Mouse (Mus musculus): ENCODE data around the gene Arl15. TPM values are rescaled to one million over a fixed set of nuclear protein-coding genes. Genes with fewer than 3 reads are reported as not detected.

Gene Arl15
- polyA plus RNA-seq (2015; fragmentation: Nextera tagmentation; extraction: Ambion mirVana), result 10.1 and 10.6 TPM in 2 replicates

- no peaks in the 10 kb centered on the region for H3K27me3 ChIP-seq (ENCODE audit: control insufficient read depth, insufficient read depth, low read depth, low read length)
- peak; percentile 98 for ATAC-seq (ENCODE audit: low read depth)
- H3K4me2 ChIP-seq (ENCODE audit: low read depth, low read length), result peak within 1 kb of the TSS; percentile 69
- peaks cover 17% of the 10 kb centered on the region for H3K4me1 ChIP-seq (replicated peaks; ENCODE audit: control insufficient read depth, insufficient read depth, low read length)
- peak within 1 kb of the TSS; percentile 89 for H3K9ac ChIP-seq (ENCODE audit: low read length)
- no peaks in the 10 kb centered on the region for H3K36me3 ChIP-seq (ENCODE audit: control insufficient read depth, insufficient read depth, low read length)
- H3K4me3 ChIP-seq (ENCODE audit: low read length), result peak within 1 kb of the TSS; percentile 76
- no peaks in the 10 kb centered on the region for H3K9me3 ChIP-seq (ENCODE audit: control insufficient read depth, low read length)
- WGBS, result under 1% methylated on average over 48 of the region's 49 CpGs
- H3K27ac ChIP-seq (ENCODE audit: low read length), result peak within 1 kb of the TSS; percentile 88
Measured at GRCm38 (mm10) chr13:113794039-113794704, at the start of gene Arl15. Arl15 (plus strand) TSS chr13:113794505.

DNA sequence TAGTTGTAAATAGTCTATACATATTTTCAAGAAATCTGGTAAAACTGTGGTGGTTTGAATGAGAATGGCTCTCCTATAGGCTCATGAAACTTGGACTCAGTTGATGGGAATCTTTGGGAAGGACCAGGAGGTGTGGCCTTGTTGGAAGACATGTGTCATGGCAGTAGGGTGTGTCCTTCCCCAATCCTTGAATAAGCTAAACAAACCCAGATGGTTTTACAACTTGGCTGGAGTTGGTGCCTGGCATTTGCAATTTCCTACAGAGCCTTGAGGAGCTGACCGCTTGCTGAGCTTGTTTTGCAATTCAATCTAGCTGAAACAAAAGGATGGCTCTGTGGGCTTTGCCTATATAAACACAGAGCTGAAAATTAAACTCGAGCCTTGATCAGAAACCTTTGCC, 49.0 kb upstream of the Arl15 start:
- Histone ChIP-seq H3K27ac (ENCODE audit: low read length) (no peak overlapping the region), H3K4me3 (ENCODE audit: low read length) (no peak overlapping the region), H3K4me1 (replicated peaks; ENCODE audit: control insufficient read depth, insufficient read depth, low read length) (no peaks in the 10 kb centered on the region), H3K36me3 (ENCODE audit: control insufficient read depth, insufficient read depth, low read length) (no peaks in the 10 kb centered on the region), H3K4me2 (ENCODE audit: low read depth, low read length) (no peak overlapping the region), H3K27me3 (ENCODE audit: control insufficient read depth, insufficient read depth, low read depth, low read length) (no peaks in the 10 kb centered on the region), H3K9me3 (ENCODE audit: control insufficient read depth, low read length) (peaks cover 2% of the 10 kb centered on the region; the same call in 1 of the 2 replicates), H3K9ac (ENCODE audit: low read length) (no peak overlapping the region)
- 68% methylated on average over 2 of the region's 2 CpGs for WGBS
- ATAC-seq (ENCODE audit: low read depth), result no peak

DNA sequence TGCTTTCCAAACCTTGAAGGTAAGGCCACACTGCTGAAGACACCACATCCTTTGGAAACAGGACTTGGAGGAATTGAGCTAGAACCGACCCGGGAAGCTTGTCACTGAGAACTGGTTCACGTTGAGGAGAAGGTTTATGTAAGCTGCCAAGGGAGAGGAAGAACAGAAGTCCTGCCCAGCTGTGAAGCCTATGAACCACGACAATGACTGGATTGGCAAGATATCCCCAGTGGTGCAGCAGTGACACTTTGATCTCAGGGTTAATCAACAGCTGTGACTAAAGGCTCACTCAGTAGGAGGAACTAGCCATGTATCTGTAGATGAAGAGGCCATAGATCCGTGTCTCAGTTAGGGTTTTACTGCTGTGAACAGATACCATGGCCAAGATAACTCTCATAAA, 43.5 kb upstream of the Arl15 start:
- Histone ChIP-seq H3K27ac (ENCODE audit: low read length) (no peak overlapping the region), H3K4me2 (ENCODE audit: low read depth, low read length) (no peak overlapping the region), H3K9me3 (ENCODE audit: control insufficient read depth, low read length) (no peaks in the 10 kb centered on the region), H3K9ac (ENCODE audit: low read length) (no peak overlapping the region), H3K27me3 (ENCODE audit: control insufficient read depth, insufficient read depth, low read depth, low read length) (no peaks in the 10 kb centered on the region), H3K4me1 (replicated peaks; ENCODE audit: control insufficient read depth, insufficient read depth, low read length) (no peaks in the 10 kb centered on the region), H3K36me3 (ENCODE audit: control insufficient read depth, insufficient read depth, low read length) (no peaks in the 10 kb centered on the region), H3K4me3 (ENCODE audit: low read length) (no peak overlapping the region)
- WGBS, result 71% methylated on average over 5 of the region's 5 CpGs
- ATAC-seq (ENCODE audit: low read depth), result no peak

- H3K9me3 ChIP-seq (ENCODE audit: control insufficient read depth, low read length), result no peaks in the 10 kb centered on the region
- no peaks in the 10 kb centered on the region for H3K27me3 ChIP-seq (ENCODE audit: control insufficient read depth, insufficient read depth, low read depth, low read length)
- H3K36me3 ChIP-seq (ENCODE audit: control insufficient read depth, insufficient read depth, low read length), result no peaks in the 10 kb centered on the region
- no peak for ATAC-seq (ENCODE audit: low read depth)
- 50% methylated on average over 9 of the region's 9 CpGs for WGBS
- no peak overlapping the region for H3K9ac ChIP-seq (ENCODE audit: low read length)
- no peaks in the 10 kb centered on the region for H3K4me1 ChIP-seq (replicated peaks; ENCODE audit: control insufficient read depth, insufficient read depth, low read length)
- H3K4me3 ChIP-seq (ENCODE audit: low read length), result no peak overlapping the region
- no peak overlapping the region for H3K4me2 ChIP-seq (ENCODE audit: low read depth, low read length)
- no peak overlapping the region for H3K27ac ChIP-seq (ENCODE audit: low read length)
Measured at GRCm38 (mm10) chr13:113754731-113755689, 39.3 kb upstream of the Arl15 start.

DNA sequence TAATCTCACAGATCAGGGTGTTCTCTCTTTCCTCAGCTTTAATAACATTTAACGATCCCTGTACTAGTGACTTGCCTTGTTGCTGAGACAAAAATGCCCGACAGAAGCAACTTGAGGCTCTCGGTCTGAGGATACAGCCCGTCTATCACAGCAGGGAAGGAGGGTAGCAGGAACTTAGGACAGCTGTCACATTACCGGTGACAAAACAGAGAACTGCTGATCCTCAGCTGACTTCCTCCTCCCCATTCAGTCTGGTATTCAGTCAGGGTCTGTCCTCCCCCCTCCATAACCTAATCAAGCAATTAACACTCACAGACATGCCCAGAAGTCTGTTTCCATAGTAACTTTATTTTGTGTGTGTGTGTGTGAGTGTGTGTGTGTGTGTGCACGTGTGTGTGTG, 38.5 kb upstream of the Arl15 start:
- H3K27me3 ChIP-seq (ENCODE audit: control insufficient read depth, insufficient read depth, low read depth, low read length), result no peaks in the 10 kb centered on the region
- no peak for ATAC-seq (ENCODE audit: low read depth)
- H3K9ac ChIP-seq (ENCODE audit: low read length), result no peak overlapping the region
- no peaks in the 10 kb centered on the region for H3K9me3 ChIP-seq (ENCODE audit: control insufficient read depth, low read length)
- 51% methylated on average over 6 of the region's 6 CpGs for WGBS
- no peak overlapping the region for H3K4me2 ChIP-seq (ENCODE audit: low read depth, low read length)
- H3K27ac ChIP-seq (ENCODE audit: low read length), result no peak overlapping the region
- no peaks in the 10 kb centered on the region for H3K36me3 ChIP-seq (ENCODE audit: control insufficient read depth, insufficient read depth, low read length)
- H3K4me1 ChIP-seq (replicated peaks; ENCODE audit: control insufficient read depth, insufficient read depth, low read length), result no peaks in the 10 kb centered on the region
- no peak overlapping the region for H3K4me3 ChIP-seq (ENCODE audit: low read length)

GRCm38 (mm10) chr13:113761717-113762116, 32.6 kb upstream of the Arl15 start:
- H3K36me3 ChIP-seq (ENCODE audit: control insufficient read depth, insufficient read depth, low read length), result no peaks in the 10 kb centered on the region
- WGBS, result 88% methylated on average over 11 of the region's 11 CpGs
- no peaks in the 10 kb centered on the region for H3K27me3 ChIP-seq (ENCODE audit: control insufficient read depth, insufficient read depth, low read depth, low read length)
- no peaks in the 10 kb centered on the region for H3K4me1 ChIP-seq (replicated peaks; ENCODE audit: control insufficient read depth, insufficient read depth, low read length)
- no peak for ATAC-seq (ENCODE audit: low read depth)
- no peak overlapping the region for H3K9ac ChIP-seq (ENCODE audit: low read length)
- H3K9me3 ChIP-seq (ENCODE audit: control insufficient read depth, low read length), result no peaks in the 10 kb centered on the region
- no peak overlapping the region for H3K27ac ChIP-seq (ENCODE audit: low read length)
- H3K4me3 ChIP-seq (ENCODE audit: low read length), result no peak overlapping the region
- no peak overlapping the region for H3K4me2 ChIP-seq (ENCODE audit: low read depth, low read length)

DNA sequence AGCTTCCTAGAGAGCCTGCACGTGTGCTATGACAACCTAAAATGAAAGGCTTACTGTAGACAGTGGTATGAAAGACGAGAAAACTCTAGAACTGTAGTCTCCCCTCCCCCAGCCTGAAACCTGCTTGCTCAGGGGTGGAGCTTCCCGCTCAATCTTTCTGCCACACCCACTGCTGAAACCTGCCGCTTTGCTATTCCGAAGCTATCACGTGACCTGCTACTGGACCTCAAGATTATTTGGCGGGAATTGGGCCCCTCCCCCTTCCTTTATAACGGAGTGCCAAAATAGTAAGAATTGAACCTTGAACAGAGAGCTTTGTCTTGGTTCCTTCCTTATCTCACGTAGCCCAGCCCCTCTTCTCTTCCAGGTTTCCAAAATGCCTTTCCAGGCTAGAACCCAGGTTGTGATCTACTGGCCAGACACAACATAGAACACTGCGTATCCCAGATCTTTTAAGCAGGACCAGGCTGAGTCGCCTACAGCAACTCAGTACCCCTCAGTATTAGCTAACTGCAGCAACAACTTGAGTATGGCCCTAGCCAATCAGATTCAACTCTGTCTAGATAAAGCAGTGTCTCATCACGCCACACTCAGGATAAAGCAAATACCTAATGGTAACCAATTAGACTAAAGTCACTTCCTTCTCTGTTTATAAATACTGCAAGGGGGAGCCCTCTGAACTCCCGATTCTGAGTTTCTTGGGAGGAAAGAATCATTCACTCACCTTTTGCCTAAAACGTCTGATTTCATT, 31.4 kb upstream of the Arl15 start:
- no peaks in the 10 kb centered on the region for H3K27me3 ChIP-seq (ENCODE audit: control insufficient read depth, insufficient read depth, low read depth, low read length)
- no peaks in the 10 kb centered on the region for H3K4me1 ChIP-seq (replicated peaks; ENCODE audit: control insufficient read depth, insufficient read depth, low read length)
- H3K4me3 ChIP-seq (ENCODE audit: low read length), result no peak overlapping the region
- 55% methylated on average over 14 of the region's 14 CpGs for WGBS
- ATAC-seq (ENCODE audit: low read depth), result peak; percentile 67; the same call in 1 of the 2 replicates
- no peaks in the 10 kb centered on the region for H3K9me3 ChIP-seq (ENCODE audit: control insufficient read depth, low read length)
- H3K36me3 ChIP-seq (ENCODE audit: control insufficient read depth, insufficient read depth, low read length), result no peaks in the 10 kb centered on the region
- no peak overlapping the region for H3K4me2 ChIP-seq (ENCODE audit: low read depth, low read length)
- no peak overlapping the region for H3K27ac ChIP-seq (ENCODE audit: low read length)
- no peak overlapping the region for H3K9ac ChIP-seq (ENCODE audit: low read length)

GRCm38 (mm10) chr13:113765411-113765810, 28.9 kb upstream of the Arl15 start:
- no peak for ATAC-seq (ENCODE audit: low read depth)
- 25% methylated on average over 3 of the region's 3 CpGs for WGBS
- Histone ChIP-seq H3K9ac (ENCODE audit: low read length) (no peak overlapping the region), H3K27me3 (ENCODE audit: control insufficient read depth, insufficient read depth, low read depth, low read length) (no peaks in the 10 kb centered on the region), H3K4me3 (ENCODE audit: low read length) (no peak overlapping the region), H3K9me3 (ENCODE audit: control insufficient read depth, low read length) (no peaks in the 10 kb centered on the region), H3K36me3 (ENCODE audit: control insufficient read depth, insufficient read depth, low read length) (no peaks in the 10 kb centered on the region), H3K4me1 (replicated peaks; ENCODE audit: control insufficient read depth, insufficient read depth, low read length) (no peaks in the 10 kb centered on the region), H3K4me2 (ENCODE audit: low read depth, low read length) (no peak overlapping the region), H3K27ac (ENCODE audit: low read length) (no peak overlapping the region)

DNA sequence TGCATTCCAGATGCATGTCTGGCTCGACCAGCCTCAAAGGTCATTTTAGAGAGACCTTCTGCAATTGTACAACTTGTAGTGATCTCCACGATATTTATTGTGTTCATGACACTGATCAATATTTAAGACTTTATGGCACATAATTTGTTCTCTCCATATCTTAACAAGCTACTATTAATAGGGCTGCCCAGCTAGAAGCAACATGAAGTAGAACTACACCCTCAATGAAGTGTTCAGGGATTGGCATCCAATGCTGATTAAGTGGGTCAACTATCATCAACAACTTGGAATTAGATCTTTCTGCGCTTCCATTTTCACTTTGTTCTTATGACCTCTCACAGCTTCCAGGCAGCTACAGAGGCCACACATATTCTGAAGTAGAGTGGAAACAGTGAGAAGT, 24.5 kb upstream of the Arl15 start:
- Histone ChIP-seq H3K9me3 (ENCODE audit: control insufficient read depth, low read length) (no peaks in the 10 kb centered on the region), H3K9ac (ENCODE audit: low read length) (no peak overlapping the region), H3K27me3 (ENCODE audit: control insufficient read depth, insufficient read depth, low read depth, low read length) (no peaks in the 10 kb centered on the region), H3K36me3 (ENCODE audit: control insufficient read depth, insufficient read depth, low read length) (no peaks in the 10 kb centered on the region), H3K27ac (ENCODE audit: low read length) (no peak overlapping the region), H3K4me1 (replicated peaks; ENCODE audit: control insufficient read depth, insufficient read depth, low read length) (no peaks in the 10 kb centered on the region), H3K4me3 (ENCODE audit: low read length) (no peak overlapping the region), H3K4me2 (ENCODE audit: low read depth, low read length) (no peak overlapping the region)
- WGBS, result 81% methylated on average over 3 of the region's 3 CpGs
- ATAC-seq (ENCODE audit: low read depth), result no peak

Measured in lung, embryonic 16.5 days (tissue).